Mouse (Mus musculus): ENCODE data around the gene Gm7073. TPM values are rescaled to one million over a fixed set of nuclear protein-coding genes. Genes with fewer than 3 reads are reported as not detected.

The Gm7073 gene
- polyA plus RNA-seq (2012; rRNA removed) = not detected in 2 replicates

DNA sequence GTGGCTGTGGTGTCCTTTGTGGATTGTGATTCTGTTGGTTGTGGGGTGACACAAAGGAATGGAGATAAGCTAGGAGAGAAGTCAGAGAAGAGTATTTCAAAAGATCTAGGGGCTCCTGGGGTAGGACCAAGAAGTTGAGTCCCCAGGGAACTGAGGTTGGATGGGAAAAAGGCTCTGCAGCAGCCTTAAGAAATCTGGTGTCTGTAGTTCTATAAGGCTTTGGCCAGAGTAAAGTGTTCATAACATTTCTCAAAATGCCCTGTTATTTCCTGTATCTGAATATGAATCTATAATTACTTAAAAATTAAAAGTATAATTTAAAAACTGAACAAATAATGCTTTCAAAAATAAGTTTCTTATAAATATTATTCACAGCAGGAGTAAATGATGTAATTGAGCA is at the start of gene Gm7073:
Gene Gm7073, minus strand, starts transcription at position 101 of the 400 bp plus-strand sequence.
- TF ChIP-seq CTCF (IDR thresholded peaks at IDR 0.05; ENCODE audit: borderline replicate concordance, extremely low read depth, insufficient read depth, insufficient read length) (no peak), POLR2A (IDR thresholded peaks at IDR 0.05; ENCODE audit: borderline replicate concordance, extremely low read depth, insufficient read depth, insufficient read length, poor library complexity, severe bottlenecking) (no peak)
- DNase-seq (ENCODE audit: low read depth) = no peak

DNA sequence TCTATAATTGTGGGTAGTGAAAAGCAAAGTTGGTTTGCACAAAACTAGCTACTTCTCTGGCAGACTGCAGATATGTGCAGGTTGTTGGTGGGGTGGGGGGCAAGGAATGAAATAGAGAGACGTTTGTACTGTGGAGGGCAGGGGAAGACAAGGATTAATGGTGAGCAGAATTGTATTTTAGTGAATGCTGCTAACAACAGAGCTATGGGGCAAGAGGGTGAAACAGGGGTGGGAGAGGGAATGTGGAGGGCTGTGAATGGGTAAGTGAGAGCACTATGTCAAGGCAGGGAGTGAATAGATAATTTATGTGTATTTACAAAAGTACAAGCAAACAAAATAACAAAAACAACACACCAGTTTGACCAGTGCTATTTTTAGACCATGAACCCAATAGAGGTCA is 31.5 kb upstream of the Gm7073 start:
- no peak for DNase-seq (ENCODE audit: low read depth)
- TF ChIP-seq POLR2A (IDR thresholded peaks at IDR 0.05; ENCODE audit: borderline replicate concordance, extremely low read depth, insufficient read depth, insufficient read length, poor library complexity, severe bottlenecking) (no peak), CTCF (IDR thresholded peaks at IDR 0.05; ENCODE audit: borderline replicate concordance, extremely low read depth, insufficient read depth, insufficient read length) (no peak)

DNA sequence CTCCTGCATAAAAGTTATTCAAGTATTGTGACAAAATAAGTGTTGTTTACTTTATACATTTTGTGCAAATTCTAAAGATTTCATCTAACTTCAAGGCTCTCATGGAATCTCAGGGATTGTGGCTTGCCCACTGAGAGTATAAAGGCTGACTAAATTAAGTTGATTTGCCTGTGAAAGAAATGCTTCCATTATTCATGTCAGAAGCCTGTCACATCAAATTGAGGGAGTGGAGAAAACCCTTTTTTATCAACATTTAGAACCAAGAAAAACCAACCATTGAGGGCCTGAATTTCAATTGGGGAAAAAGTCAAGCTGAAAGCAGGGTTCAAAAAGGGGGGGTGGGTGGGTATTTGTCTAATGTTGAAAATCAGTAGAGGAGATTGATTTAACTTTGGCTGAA is 30.0 kb upstream of the Gm7073 start:
- DNase-seq (ENCODE audit: low read depth) = peak; percentile 78
- TF ChIP-seq POLR2A (IDR thresholded peaks at IDR 0.05; ENCODE audit: borderline replicate concordance, extremely low read depth, insufficient read depth, insufficient read length, poor library complexity, severe bottlenecking) (no peak), CTCF (IDR thresholded peaks at IDR 0.05; ENCODE audit: borderline replicate concordance, extremely low read depth, insufficient read depth, insufficient read length) (no peak)

DNA sequence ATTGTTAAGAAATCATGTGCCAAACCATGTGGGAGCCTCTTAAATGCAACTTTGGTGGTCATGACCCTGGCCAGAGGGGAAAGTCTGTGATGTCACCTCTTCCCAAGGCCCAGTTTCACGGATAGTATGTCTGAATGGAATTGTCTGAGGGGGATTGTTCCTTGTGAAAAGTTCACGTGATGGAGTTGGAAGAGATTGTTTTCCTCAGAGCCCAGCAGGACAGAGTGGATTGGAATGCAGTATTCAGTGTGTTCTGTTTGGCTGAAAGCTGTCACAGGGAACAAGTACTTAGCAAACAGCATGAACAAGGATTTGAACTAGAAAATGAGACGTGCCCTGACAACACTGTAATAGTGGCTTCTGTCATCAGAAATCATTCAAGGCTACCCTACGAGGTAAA is 16.2 kb upstream of the Gm7073 start:
- TF ChIP-seq POLR2A (IDR thresholded peaks at IDR 0.05; ENCODE audit: borderline replicate concordance, extremely low read depth, insufficient read depth, insufficient read length, poor library complexity, severe bottlenecking) (no peak), CTCF (IDR thresholded peaks at IDR 0.05; ENCODE audit: borderline replicate concordance, extremely low read depth, insufficient read depth, insufficient read length) (no peak)
- DNase-seq (ENCODE audit: low read depth) = peak; percentile 33

DNA sequence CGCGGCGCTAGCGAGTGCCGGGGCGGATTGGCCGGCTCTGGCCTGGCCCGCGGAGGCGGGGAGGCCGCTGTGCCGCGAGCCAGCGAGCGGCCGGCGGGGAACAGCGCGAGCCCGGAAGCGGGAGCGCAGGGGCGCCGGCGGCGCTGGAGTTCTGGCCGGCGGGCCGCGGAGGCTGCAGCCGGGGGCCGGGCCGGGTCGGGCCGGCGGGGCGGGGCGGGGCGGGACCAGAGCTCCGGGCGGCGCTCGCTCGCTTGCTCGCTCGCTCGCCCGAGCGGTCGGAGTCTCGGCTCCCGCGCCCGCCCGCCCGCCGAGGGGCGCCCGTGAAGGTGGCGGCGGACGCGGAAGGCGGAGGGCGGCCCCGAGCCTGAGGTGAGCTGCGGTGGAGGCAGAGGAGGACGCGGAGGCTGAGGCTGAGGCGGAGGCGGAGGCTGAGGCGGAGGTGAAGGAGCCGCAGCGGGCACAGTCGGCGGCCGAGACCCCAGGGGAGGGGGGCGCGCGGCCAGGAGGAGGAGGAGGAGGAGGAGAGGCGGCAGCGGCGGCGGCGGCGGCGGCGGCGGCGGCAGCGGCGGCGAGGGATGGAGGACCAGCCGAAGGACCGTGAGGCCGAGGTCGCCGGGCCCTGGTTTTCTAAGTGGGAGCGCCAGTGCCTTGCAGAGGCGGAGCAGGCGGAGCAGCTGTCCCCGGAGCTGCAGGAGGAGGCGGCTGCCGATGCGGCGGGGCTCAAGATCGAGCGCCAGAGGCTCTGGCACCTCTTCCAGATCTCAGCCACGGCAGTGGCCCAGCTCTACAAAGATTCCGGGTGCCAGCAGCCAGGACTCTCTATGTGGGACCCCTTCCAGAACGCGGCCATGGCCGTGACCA is 8.6 kb upstream of the Gm7073 start:
- no peak for TF ChIP-seq CTCF (IDR thresholded peaks at IDR 0.05; ENCODE audit: borderline replicate concordance, extremely low read depth, insufficient read depth, insufficient read length)
- TF ChIP-seq POLR2A (IDR thresholded peaks at IDR 0.05; ENCODE audit: borderline replicate concordance, extremely low read depth, insufficient read depth, insufficient read length, poor library complexity, severe bottlenecking) = 0 out of 2 replicates have a peak, but pooled peaks have one; percentile 17
- DNase-seq (ENCODE audit: low read depth) = peak; percentile 71

DNA sequence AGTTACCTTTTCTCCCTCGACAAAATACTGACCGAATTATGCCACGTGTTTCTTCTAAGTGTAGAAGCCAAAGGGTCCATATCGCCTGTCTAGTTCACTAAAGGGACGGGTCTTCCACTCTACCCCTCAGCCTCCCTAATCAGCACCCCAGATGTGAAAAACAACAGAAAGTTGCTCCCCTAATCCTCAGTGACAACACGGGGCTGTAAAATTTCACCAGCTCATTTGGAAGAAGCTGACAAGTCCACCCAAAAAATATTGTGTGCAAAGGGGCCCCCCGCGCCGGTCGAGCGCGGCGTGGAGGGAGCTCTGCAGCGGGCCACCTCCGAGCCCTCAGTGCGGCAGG is 8.0 kb upstream of the Gm7073 start:
- TF ChIP-seq POLR2A (IDR thresholded peaks at IDR 0.05; ENCODE audit: borderline replicate concordance, extremely low read depth, insufficient read depth, insufficient read length, poor library complexity, severe bottlenecking) (no peak), CTCF (IDR thresholded peaks at IDR 0.05; ENCODE audit: borderline replicate concordance, extremely low read depth, insufficient read depth, insufficient read length) (no peak)
- DNase-seq (ENCODE audit: low read depth) = no peak

DNA sequence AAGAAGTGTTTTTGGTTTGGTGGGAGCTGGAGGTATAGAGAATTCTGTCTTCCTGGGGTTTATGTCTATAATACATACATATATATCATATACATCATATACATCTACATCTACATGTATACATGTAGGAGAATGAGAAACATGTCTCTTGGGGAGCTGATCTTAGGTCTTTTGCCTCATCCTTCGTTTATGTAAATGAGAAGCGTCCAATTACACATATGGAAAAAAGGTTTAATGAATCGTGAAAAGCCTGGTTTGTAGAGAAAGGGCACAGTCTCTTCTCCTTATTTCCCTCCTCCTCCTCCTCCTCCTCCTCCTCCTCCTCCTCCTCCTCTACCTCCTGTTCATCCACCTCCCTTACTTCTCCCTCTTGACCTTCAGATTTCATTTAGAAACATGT is 6.9 kb upstream of the Gm7073 start:
- DNase-seq (ENCODE audit: low read depth) = peak; percentile 60
- no peak for TF ChIP-seq CTCF (IDR thresholded peaks at IDR 0.05; ENCODE audit: borderline replicate concordance, extremely low read depth, insufficient read depth, insufficient read length)
- TF ChIP-seq POLR2A (IDR thresholded peaks at IDR 0.05; ENCODE audit: borderline replicate concordance, extremely low read depth, insufficient read depth, insufficient read length, poor library complexity, severe bottlenecking) = no peak

DNA sequence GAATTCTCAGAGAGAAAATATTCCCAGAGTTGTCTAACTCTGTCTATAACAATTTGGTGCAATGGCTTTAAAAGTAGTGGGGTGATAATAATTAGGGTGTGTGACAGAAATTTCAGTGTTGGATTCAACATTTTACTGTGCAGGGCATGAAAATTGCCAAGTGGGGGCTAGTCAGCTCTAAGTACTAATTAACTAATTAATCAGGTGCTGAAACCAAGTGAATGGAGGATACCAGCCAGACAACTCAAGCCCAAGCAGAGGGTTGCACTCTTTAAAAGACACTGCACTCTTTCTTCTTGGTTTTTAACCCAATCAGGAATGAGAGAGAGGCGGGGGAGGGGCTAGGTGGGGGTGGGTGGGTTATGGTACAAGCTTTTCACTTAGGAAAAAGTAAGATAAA is 6.4 kb upstream of the Gm7073 start:
- TF ChIP-seq POLR2A (IDR thresholded peaks at IDR 0.05; ENCODE audit: borderline replicate concordance, extremely low read depth, insufficient read depth, insufficient read length, poor library complexity, severe bottlenecking) (no peak), CTCF (IDR thresholded peaks at IDR 0.05; ENCODE audit: borderline replicate concordance, extremely low read depth, insufficient read depth, insufficient read length) (no peak)
- peak; percentile 79 for DNase-seq (ENCODE audit: low read depth)

DNA sequence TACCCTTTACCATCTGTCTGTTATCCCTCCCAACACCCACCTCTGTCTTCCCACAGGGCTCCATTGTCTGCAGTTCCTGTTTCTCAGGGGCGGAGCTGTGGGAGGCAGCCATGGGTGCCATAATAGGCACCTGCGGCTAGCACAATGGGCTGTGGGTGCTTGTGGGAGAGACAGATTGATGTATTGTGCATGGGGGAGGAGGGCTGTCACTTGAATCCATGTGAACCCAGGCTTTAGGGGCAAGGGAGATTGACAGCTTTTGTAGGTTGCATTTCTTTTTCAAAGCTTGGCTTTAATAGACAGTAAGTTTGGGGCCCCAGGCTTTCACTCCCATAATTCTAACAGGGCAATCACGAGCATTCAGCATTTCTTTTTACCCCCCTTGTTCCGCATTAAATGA is 5.0 kb upstream of the Gm7073 start:
- no peak for TF ChIP-seq POLR2A (IDR thresholded peaks at IDR 0.05; ENCODE audit: borderline replicate concordance, extremely low read depth, insufficient read depth, insufficient read length, poor library complexity, severe bottlenecking)
- no peak for TF ChIP-seq CTCF (IDR thresholded peaks at IDR 0.05; ENCODE audit: borderline replicate concordance, extremely low read depth, insufficient read depth, insufficient read length)
- peak; percentile 90 for DNase-seq (ENCODE audit: low read depth)

DNA sequence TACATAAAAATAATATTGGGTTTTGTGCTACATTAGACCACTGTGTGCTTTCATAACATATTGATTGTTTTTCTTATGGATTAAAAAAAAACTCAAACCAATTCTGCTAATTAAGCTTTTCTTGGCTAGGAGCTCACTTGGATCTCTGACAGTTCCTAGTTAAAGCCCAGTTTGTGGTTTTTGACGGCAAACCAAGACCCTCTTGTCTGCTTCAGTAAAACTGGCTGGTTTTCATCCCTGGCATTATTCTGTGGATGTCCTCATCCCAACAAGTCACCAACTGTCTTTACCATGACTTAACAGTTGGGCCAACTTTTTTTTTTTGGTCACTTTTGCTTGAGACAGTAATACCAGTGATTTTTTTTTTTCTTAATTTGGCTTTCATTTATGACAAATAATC is 3.9 kb upstream of the Gm7073 start:
- DNase-seq (ENCODE audit: low read depth) = peak; percentile 81
- TF ChIP-seq POLR2A (IDR thresholded peaks at IDR 0.05; ENCODE audit: borderline replicate concordance, extremely low read depth, insufficient read depth, insufficient read length, poor library complexity, severe bottlenecking) (no peak), CTCF (IDR thresholded peaks at IDR 0.05; ENCODE audit: borderline replicate concordance, extremely low read depth, insufficient read depth, insufficient read length) (no peak)

DNA sequence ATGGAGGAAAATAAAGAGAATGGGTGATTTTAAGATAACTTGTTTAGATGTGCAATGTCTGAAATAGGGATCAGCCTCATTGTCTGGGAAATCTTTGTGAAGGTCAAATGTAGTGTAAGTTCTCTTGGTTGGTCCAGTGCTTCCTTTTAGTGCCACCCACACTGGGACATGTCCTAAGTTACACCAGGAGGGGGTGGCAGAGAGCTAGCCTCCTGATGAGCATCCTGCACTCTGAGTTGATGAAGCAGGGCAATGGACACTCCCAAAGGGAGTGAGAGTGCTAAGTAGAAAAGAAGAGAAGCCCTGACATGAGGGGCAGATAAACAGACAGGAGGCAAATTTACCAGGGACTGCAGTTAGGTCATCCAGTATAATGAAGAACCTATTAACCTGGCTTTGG is 35.1 kb downstream of the Gm7073 start:
- TF ChIP-seq POLR2A (IDR thresholded peaks at IDR 0.05; ENCODE audit: borderline replicate concordance, extremely low read depth, insufficient read depth, insufficient read length, poor library complexity, severe bottlenecking) = no peak
- peak; percentile 71 for TF ChIP-seq CTCF (IDR thresholded peaks at IDR 0.05; ENCODE audit: borderline replicate concordance, extremely low read depth, insufficient read depth, insufficient read length)
- DNase-seq (ENCODE audit: low read depth) = peak; percentile 65

DNA sequence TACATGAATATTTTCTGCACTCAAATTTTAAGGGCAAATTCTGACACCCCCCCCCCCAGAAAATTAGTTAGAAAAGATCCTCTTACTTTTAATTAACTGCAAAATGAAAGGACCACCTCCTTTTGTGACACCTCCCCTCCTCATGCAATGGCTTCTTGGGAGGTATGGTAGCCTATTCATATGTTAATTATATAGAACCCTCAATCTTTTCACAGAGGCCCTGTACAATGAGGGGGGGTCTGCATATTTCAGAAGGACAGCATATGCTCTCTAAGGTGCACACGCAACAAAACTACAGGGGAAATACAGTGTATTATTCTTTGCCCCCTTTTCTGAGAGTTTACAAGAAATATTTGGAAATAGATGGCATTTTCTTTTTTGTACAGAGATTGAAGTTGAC is 41.3 kb downstream of the Gm7073 start:
- TF ChIP-seq CTCF (IDR thresholded peaks at IDR 0.05; ENCODE audit: borderline replicate concordance, extremely low read depth, insufficient read depth, insufficient read length) = no peak
- peak; percentile 48 for DNase-seq (ENCODE audit: low read depth)

Measured in brain, embryonic 14.5 days (tissue).